Mouse (Mus musculus) layer of hippocampus, adult 9-10 months (tissue): ENCODE results near the gene Tmem106b.
A peak's percentile ranks its signal among the peaks of the same experiment; 100 is the strongest.

Experiments
- DNase-seq: peaks from one replicate; pipeline ENCODE4 v3.0.0; 2022; ENCODE audit warnings: low spot score

Gene Tmem106b

DNA sequence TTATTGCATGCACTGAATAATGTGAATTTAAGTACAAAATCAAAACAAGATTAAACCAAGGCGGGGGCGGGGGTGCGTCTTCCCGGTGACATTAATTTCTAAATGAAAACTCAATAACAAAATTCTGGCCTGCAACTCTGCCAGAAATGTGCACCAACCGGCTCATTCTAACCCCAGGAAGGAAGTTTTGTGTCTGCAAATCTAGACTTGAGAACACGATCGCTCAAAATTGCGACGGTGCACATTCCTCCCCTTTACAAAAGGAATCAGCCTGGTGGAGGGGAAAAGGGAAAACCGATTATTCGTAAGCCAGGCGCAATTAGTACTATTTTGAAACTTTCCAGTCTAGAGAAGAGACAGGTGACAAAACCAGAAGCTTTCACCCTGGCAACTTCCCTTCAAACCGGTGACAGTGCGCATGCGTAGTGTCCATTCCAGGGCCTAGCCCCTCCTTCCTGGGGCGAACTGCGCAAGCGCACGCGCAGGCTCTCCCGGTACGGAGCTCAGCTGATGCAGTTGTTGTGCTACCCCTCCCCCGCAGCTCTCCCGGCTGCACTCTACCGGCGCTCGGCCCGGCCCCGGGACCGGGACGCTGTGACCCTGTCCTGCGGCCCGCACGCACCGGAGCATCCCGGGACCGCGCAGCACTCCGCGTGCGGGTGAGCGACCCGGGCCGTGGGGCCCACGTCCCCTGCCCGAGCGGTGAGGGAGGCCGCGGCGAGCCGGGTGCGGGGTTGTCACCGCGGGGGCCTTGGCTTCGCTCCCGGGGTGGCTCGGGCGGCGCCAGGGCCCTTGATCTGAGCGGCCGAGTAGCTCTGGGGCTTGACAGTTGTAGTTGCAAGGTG is at the start of gene Tmem106b:
TSS of gene Tmem106b (plus strand) at position 458 of the 845 bp plus-strand sequence.
- peak; percentile 79 for DNase-seq

DNA sequence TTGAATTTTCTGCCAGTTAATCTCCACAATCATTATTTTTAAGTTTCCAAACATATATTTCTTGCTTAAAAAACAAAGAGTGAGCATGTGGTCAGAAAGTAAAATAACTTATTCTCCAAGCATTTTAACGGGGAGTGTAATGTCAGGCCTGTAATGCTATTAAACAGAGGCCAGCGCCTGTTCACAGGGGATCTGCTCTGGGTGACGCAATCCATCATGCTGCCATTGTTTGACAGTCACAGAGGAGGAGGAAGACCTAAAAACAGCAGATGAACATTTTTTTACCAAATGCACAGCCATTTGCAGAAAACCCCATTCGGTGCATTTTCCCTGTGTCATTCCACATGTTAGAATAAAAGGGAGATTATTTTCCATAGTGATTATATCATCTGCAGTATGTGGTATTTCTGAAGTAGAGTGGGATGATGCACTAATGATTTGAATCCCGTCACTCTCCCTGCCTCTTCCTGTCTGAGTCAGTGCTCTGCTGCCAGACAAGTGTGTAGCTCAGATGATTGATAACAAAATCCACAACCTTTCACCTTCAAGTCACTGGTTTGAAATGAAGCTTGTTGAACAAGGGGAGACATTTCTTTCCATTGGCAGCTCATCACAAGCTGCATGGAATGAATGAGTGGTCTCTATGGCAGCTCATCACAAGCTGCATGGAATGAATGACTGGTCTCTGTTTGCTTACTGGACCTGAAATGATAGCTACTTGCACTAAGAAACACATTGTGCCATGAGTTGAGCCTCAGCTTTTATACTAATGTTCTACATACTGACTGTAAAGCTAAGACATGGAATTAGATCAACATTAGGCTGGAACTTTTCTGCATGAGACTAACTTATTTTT is 48.1 kb upstream of the Tmem106b start:
- DNase-seq, result no peak

DNA sequence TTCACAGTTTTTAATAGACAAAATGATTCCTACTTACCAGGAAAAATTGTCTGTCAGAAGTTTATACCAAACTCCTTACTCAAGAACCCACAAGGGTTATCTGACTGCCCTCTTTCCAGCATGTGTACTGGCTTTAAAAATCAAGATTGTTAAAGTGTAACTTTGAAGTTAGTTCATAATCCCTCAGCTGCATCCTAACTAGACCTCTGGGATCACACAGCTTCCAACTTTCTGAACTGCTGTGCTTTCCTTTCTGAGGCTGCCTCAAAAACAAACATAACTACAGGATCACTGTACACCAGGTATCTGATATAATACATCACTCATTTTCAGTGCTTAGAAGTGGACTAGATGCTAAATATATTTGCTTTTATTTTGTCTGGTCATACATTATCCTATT is 39.0 kb upstream of the Tmem106b start:
- no peak for DNase-seq

DNA sequence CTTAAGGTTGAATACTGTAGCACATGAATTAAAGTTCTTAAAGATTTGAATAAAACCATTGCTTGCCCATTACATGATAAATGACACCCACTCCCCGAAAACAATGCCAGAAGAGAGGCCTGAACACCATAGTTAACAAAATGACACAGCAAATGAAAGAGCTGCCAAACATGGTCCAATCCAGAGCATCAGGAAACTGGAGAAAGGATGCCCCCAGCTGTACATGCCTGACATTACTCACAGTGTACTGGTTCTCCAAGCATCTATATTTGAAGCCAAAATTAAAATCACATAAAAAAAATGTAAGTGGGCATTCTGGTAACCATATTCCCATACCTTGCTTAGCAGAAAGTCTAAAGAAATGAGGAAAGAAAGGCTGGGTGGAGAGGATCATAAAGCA is 38.6 kb upstream of the Tmem106b start:
- no peak for DNase-seq

GRCm38 (mm10) chr6:13052408-13053200 is 17.0 kb upstream of the Tmem106b start:
- DNase-seq, result no peak

DNA sequence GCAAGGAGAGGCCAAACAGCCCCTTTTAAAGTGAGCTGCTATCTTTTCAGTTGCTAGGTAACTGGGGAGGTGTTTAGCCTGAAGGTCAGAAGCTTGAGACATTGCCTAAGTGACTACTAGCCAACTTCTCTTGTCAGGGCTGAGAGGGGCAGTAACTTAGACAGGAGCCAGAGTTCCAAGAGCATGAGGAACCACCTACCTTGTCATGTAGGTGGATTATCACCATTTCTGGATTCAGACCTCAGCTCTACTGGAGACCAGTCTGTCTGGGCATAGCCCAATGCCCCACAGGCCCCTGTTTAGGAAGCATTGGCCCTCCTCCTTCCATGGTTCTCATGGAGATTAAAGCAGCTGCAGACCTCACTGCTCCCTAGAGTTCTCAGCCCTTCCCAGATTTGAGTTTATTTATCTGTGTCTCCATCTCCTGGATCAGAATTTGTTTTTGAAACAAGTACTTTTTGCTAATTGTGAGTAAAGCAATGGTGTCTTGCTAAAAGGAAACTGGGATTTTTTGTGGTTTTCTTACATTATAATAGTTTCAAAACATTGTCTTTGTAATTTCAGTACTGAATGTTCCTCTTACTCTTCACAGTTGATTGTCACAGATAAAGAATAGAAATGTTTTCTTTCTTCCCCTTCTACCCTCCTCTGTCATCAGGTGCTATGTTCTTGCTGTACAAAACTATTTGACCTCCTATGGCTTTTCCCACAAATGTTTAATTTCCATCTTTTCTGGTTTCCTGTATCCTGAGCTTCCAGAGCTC is 8.1 kb upstream of the Tmem106b start:
- no peak for DNase-seq

GRCm38 (mm10) chr6:13062063-13062462 is 7.5 kb upstream of the Tmem106b start:
- no peak for DNase-seq

GRCm38 (mm10) chr6:13062691-13063255 is 6.8 kb upstream of the Tmem106b start:
- DNase-seq, result no peak

DNA sequence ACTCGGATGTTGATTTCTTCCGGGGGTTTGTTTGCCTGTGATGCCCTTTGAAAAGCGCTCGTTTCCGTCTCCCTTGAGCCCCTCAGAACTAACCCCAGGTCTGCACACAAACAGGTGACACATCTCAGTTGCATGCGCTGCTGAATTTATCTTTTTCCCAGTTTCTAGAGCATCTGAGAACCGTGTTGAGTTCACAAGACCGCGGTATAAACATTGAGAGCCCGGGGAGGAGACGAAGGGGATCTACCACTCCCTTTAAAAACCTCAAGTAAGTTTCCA is 527 bp downstream of the Tmem106b start:
- no peak for DNase-seq

- no peak for DNase-seq
These were observed 926 bp downstream of the Tmem106b start for GRCm38 (mm10) chr6:13070485-13070884.

DNA sequence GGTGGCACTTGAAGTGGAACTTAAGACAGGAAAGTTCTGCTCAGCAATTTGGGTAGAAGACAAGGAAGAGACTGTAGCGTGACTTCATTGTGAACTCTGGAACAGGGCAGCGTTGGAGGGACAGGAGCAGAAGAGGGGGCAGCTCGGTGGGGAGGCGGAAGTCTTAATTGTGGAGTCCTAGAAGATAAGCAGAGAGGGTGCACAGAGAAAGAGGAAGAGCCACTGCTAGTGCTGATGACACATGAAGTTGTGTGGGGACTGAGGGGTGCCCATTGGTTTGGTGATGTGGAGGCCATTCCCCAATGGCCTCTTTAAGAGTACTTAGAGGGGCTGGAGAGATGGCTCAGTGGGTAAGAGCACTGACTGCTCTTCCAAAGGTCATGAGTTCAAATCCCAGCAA is 3.5 kb downstream of the Tmem106b start:
- DNase-seq, result no peak

DNA sequence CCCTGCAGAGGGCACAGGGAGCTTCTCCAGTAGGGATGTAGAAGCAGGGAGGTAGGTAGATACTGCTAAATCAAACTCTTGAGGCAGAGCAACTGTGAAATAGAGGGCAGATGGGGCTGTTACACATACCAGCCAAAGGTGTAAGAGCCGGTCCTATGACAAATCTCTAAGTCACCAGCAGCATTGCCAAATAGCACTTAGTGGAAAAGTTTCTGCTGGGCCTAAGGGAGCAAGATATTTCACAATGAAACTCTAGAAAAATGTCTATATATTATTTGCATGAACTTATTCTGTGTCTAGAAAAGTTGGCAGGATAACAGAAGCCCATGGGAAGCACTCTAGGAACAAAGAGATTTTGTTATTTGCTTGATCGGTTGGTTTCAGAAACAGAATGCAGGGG is 4.3 kb downstream of the Tmem106b start:
- no peak for DNase-seq

DNA sequence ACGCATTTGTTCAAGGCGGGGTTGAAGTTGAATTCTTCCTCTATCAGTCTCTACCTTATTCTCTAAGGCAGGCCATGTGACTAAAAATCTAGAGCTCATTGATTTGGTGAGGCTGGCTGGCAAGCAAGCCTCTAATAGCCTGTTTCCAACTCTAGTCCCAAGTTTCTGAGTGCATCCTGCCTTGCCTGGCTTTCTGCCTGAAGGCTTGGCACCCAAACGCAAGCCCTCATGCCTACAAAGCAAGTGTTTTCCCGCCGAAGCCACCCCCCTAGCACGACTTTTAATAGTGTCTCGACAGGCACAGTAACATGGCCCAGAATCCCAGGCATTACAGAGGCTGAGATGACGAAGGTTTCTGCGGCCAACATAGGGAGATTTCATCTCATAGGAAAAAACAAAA is 13.3 kb downstream of the Tmem106b start:
- no peak for DNase-seq

- DNase-seq, result no peak
These were observed 27.3 kb downstream of the Tmem106b start for GRCm38 (mm10) chr6:13096656-13097435.

GRCm38 (mm10) chr6:13100137-13100536 is 30.6 kb downstream of the Tmem106b start:
- no peak for DNase-seq

DNA sequence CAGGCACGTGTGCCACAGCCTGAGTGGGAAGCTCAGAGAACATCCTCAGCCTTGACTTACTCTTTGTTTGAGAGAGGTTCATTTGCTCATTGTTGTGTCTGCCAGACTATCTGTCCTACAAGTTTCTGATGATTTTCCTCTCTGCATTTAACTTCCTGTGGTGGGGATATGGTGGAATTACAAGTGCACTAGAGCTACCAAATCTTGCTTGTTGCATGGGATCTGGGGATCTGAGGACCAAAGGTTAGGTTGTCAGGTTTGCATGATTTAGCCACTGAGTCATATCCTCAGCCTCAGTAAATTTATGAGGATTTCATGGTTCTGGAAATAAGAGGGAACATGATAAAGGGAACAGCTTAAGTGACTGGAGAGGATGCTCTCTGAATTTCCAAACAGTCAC is 39.1 kb downstream of the Tmem106b start:
- DNase-seq, result no peak

- DNase-seq, result no peak
These were observed 67.7 kb downstream of the Tmem106b start for GRCm38 (mm10) chr6:13137255-13137654.
